Mouse (Mus musculus) liver, embryonic 12.5 days (tissue): ENCODE results near the gene Tshz2. TPM values are rescaled to one million over a fixed set of nuclear protein-coding genes. Genes with fewer than 3 reads are reported as not detected.

Source experiments
- ATAC-seq: fragments of 200-750 bp; cut with Nextera tagmentation; 2 replicates; pipeline ENCODE4 v1.8.0; 2017; ENCODE audit warnings: moderate number of reproducible peaks, mild to moderate bottlenecking, moderate library complexity
- H3K27ac ChIP-seq: fragments of 300-500 bp; sonication (generic); 2 replicates; pipeline ENCODE4 v1.5.1; 2016; ENCODE audit warnings: mild to moderate bottlenecking
- H3K27me3 ChIP-seq: fragments of 300-500 bp; sonication (generic); replicated peaks from 2 replicates; pipeline ENCODE4 v1.6.1; 2016; ENCODE audit warnings: mild to moderate bottlenecking, moderate library complexity
- H3K36me3 ChIP-seq: fragments of 300-500 bp; sonication (generic); 2 replicates; pipeline ENCODE4 v1.6.1; 2016; ENCODE audit warnings: mild to moderate bottlenecking, moderate library complexity
- H3K4me1 ChIP-seq: fragments of 300-500 bp; sonication (generic); 2 replicates; pipeline ENCODE4 v1.6.1; 2016
- H3K4me2 ChIP-seq: fragments of 300-500 bp; sonication (generic); 2 replicates; pipeline ENCODE4 v1.6.1; 2016; ENCODE audit warnings: mild to moderate bottlenecking, moderate library complexity
- H3K4me3 ChIP-seq: fragments of 300-500 bp; sonication (generic); 2 replicates; pipeline ENCODE4 v1.5.1; 2016; ENCODE audit warnings: mild to moderate bottlenecking, moderate library complexity
- H3K9ac ChIP-seq: fragments of 300-500 bp; sonication (generic); 2 replicates; pipeline ENCODE4 v1.6.1; 2016; ENCODE audit warnings: mild to moderate bottlenecking, moderate library complexity
- H3K9me3 ChIP-seq: fragments of 300-500 bp; sonication (generic); replicated peaks from 2 replicates; pipeline ENCODE4 v1.6.1; 2016; ENCODE audit warnings: mild to moderate bottlenecking, moderate library complexity
- WGBS: fragments of 180-500 bp; shearing (Covaris S2); methylation state at CpG from one replicate; pipeline ENCODE4 v1.1.7; 2016; ENCODE audit not compliant: insufficient replicate concordance; 5-methylcytosine and 5-hydroxymethylcytosine counted together
- polyA plus RNA-seq: library from polyadenylated mRNA; unstranded; fragments of >200 nt; fragmentation: Nextera tagmentation; extraction: Ambion mirVana; gene quantifications from 2 replicates; pipeline ENCODE4 v1.2.1, GENCODE M21; 2016

Gene Tshz2
- polyA plus RNA-seq, 1 experiment from 2014 or later = 2.9 TPM

GRCm38 (mm10) chr2:169948139-169948538, 315.3 kb downstream of the Tshz2 start:
- Histone ChIP-seq H3K4me2 (no peak overlapping the region), H3K27ac (no peak overlapping the region), H3K9ac (no peak overlapping the region), H3K4me3 (no peak overlapping the region), H3K36me3 (no peaks in the 10 kb centered on the region), H3K4me1 (no peaks in the 10 kb centered on the region), H3K9me3 (peaks cover 5% of the 10 kb centered on the region), H3K27me3 (no peaks in the 10 kb centered on the region)
- no peak for ATAC-seq
- WGBS = 64% methylated on average over 6 of the region's 6 CpGs

- WGBS = 68% methylated on average over 8 of the region's 8 CpGs
- Histone ChIP-seq H3K9me3 (no peaks in the 10 kb centered on the region), H3K4me1 (no peaks in the 10 kb centered on the region), H3K4me3 (no peak overlapping the region), H3K4me2 (no peak overlapping the region), H3K27me3 (no peaks in the 10 kb centered on the region), H3K36me3 (no peaks in the 10 kb centered on the region), H3K9ac (no peak overlapping the region), H3K27ac (no peak overlapping the region)
- ATAC-seq = no peak
Observed at GRCm38 (mm10) chr2:169951041-169951440, 318.2 kb downstream of the Tshz2 start.

- H3K27me3 ChIP-seq = no peaks in the 10 kb centered on the region
- H3K36me3 ChIP-seq = no peaks in the 10 kb centered on the region
- 60% methylated on average over 2 of the region's 2 CpGs for WGBS
- ATAC-seq = no peak
- no peaks in the 10 kb centered on the region for H3K4me1 ChIP-seq
- no peak overlapping the region for H3K4me2 ChIP-seq
- no peak overlapping the region for H3K9ac ChIP-seq
- H3K27ac ChIP-seq = no peak overlapping the region
- no peak overlapping the region for H3K4me3 ChIP-seq
- H3K9me3 ChIP-seq = no peaks in the 10 kb centered on the region
Observed at GRCm38 (mm10) chr2:169952981-169953380, 320.2 kb downstream of the Tshz2 start.

- Histone ChIP-seq H3K27me3 (peaks cover 14% of the 10 kb centered on the region), H3K9ac (no peak overlapping the region), H3K36me3 (no peaks in the 10 kb centered on the region), H3K4me1 (0 out of 2 replicates have a peak, but pooled peaks cover 3% of the 10 kb centered on the region), H3K9me3 (no peaks in the 10 kb centered on the region), H3K27ac (no peak overlapping the region), H3K4me3 (no peak overlapping the region), H3K4me2 (no peak overlapping the region)
- 36% methylated on average over 17 of the region's 17 CpGs for whole genome bisulfite sequencing
- no peak for ATAC-seq
Observed at GRCm38 (mm10) chr2:169958736-169959573, 326.1 kb downstream of the Tshz2 start.

GRCm38 (mm10) chr2:169961463-169962230, 328.8 kb downstream of the Tshz2 start:
- no peaks in the 10 kb centered on the region for H3K9me3 ChIP-seq
- H3K36me3 ChIP-seq = no peaks in the 10 kb centered on the region
- H3K4me2 ChIP-seq = peak overlapping the region; percentile 35
- H3K9ac ChIP-seq = no peak overlapping the region
- H3K27me3 ChIP-seq = peaks cover 14% of the 10 kb centered on the region
- WGBS = 29% methylated on average over 24 of the region's 24 CpGs
- H3K4me1 ChIP-seq = 0 out of 2 replicates have a peak, but pooled peaks cover 3% of the 10 kb centered on the region
- ATAC-seq = no peak
- H3K4me3 ChIP-seq = no peak overlapping the region
- H3K27ac ChIP-seq = no peak overlapping the region

- no peak for ATAC-seq
- H3K27ac ChIP-seq = no peak overlapping the region
- WGBS = 37% methylated on average over 8 of the region's 8 CpGs
Observed at GRCm38 (mm10) chr2:169962231-169962600, 329.4 kb downstream of the Tshz2 start.

GRCm38 (mm10) chr2:169962776-169963175, 330.0 kb downstream of the Tshz2 start:
- no peak for ATAC-seq
- H3K36me3 ChIP-seq = no peaks in the 10 kb centered on the region
- no peak overlapping the region for H3K4me2 ChIP-seq
- no peak overlapping the region for H3K27ac ChIP-seq
- 66% methylated on average over 8 of the region's 8 CpGs for WGBS
- no peak overlapping the region for H3K4me3 ChIP-seq
- no peaks in the 10 kb centered on the region for H3K9me3 ChIP-seq
- H3K27me3 ChIP-seq = peaks cover 14% of the 10 kb centered on the region
- H3K9ac ChIP-seq = no peak overlapping the region
- H3K4me1 ChIP-seq = 0 out of 2 replicates have a peak, but pooled peaks cover 3% of the 10 kb centered on the region

More at GRCm38 (mm10) chr2:169962231-169962600, 329.4 kb downstream of the Tshz2 start:
- H3K9ac ChIP-seq = no peak overlapping the region
- H3K4me2 ChIP-seq = no peak overlapping the region
- no peak overlapping the region for H3K4me3 ChIP-seq
- 0 out of 2 replicates have a peak, but pooled peaks cover 3% of the 10 kb centered on the region for H3K4me1 ChIP-seq
- H3K36me3 ChIP-seq = no peaks in the 10 kb centered on the region
- no peaks in the 10 kb centered on the region for H3K9me3 ChIP-seq
- peaks cover 14% of the 10 kb centered on the region for H3K27me3 ChIP-seq

- Histone ChIP-seq H3K4me3 (no peak overlapping the region), H3K27ac (no peak overlapping the region), H3K4me2 (no peak overlapping the region), H3K36me3 (no peaks in the 10 kb centered on the region), H3K9me3 (0 out of 2 replicates have a peak, but pooled peaks cover 4% of the 10 kb centered on the region), H3K9ac (no peak overlapping the region), H3K27me3 (no peaks in the 10 kb centered on the region), H3K4me1 (no peaks in the 10 kb centered on the region)
- WGBS = 81% methylated on average over 6 of the region's 6 CpGs
- ATAC-seq = no peak
Observed at GRCm38 (mm10) chr2:169970481-169970880, 337.7 kb downstream of the Tshz2 start.

- H3K9ac ChIP-seq = no peak overlapping the region
- no peaks in the 10 kb centered on the region for H3K36me3 ChIP-seq
- no peaks in the 10 kb centered on the region for H3K9me3 ChIP-seq
- H3K4me1 ChIP-seq = no peaks in the 10 kb centered on the region
- H3K27me3 ChIP-seq = no peaks in the 10 kb centered on the region
- no peak for ATAC-seq
- WGBS = 74% methylated on average over 10 of the region's 10 CpGs
- H3K4me2 ChIP-seq = no peak overlapping the region
- H3K27ac ChIP-seq = no peak overlapping the region
- no peak overlapping the region for H3K4me3 ChIP-seq
Observed at GRCm38 (mm10) chr2:169982925-169983324, 350.1 kb downstream of the Tshz2 start.

- Histone ChIP-seq H3K4me3 (no peak overlapping the region), H3K27ac (no peak overlapping the region), H3K4me1 (no peaks in the 10 kb centered on the region), H3K27me3 (no peaks in the 10 kb centered on the region), H3K4me2 (no peak overlapping the region), H3K36me3 (no peaks in the 10 kb centered on the region), H3K9me3 (no peaks in the 10 kb centered on the region), H3K9ac (no peak overlapping the region)
- no peak for ATAC-seq
- 51% methylated on average over 13 of the region's 13 CpGs for WGBS
Observed at GRCm38 (mm10) chr2:169987186-169987585, 354.4 kb downstream of the Tshz2 start.

- H3K36me3 ChIP-seq = no peaks in the 10 kb centered on the region
- no peak overlapping the region for H3K4me2 ChIP-seq
- no peaks in the 10 kb centered on the region for H3K9me3 ChIP-seq
- H3K27ac ChIP-seq = no peak overlapping the region
- H3K4me3 ChIP-seq = no peak overlapping the region
- no peaks in the 10 kb centered on the region for H3K4me1 ChIP-seq
- H3K9ac ChIP-seq = no peak overlapping the region
- no peaks in the 10 kb centered on the region; the same call in 1 of the 2 replicates for H3K27me3 ChIP-seq
- WGBS = 79% methylated on average over 1 of the region's 1 CpGs
- no peak for ATAC-seq
Observed at GRCm38 (mm10) chr2:169989186-169989585, 356.4 kb downstream of the Tshz2 start.

GRCm38 (mm10) chr2:169990991-169991390, 358.2 kb downstream of the Tshz2 start:
- no peak for ATAC-seq
- H3K36me3 ChIP-seq = no peaks in the 10 kb centered on the region
- peaks cover 8% of the 10 kb centered on the region; the same call in 1 of the 2 replicates for H3K27me3 ChIP-seq
- no peak overlapping the region for H3K27ac ChIP-seq
- no peak overlapping the region for H3K9ac ChIP-seq
- 74% methylated on average over 7 of the region's 7 CpGs for WGBS
- H3K4me3 ChIP-seq = no peak overlapping the region
- no peak overlapping the region for H3K4me2 ChIP-seq
- no peaks in the 10 kb centered on the region for H3K4me1 ChIP-seq
- no peaks in the 10 kb centered on the region for H3K9me3 ChIP-seq
